In the genomic region with DNA sequence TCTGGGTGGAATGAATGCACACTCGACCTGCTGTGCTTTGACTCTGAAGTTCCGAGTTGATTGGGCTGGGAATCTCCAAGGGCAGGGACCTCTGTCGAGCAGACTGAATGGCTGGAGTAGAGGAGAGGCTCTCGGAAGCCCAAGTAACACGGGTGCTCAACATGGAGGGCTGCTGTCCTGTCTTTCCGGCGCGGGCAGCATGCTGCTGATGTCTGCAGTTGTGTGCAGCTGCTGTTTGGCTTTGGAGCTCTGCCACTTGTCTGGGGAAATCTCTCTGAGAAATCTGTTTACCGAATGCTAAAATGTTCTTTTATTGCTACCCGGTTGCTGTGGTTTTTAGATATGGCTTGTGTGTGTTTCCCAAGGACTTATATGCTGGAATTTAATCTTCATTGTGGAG, we compare ENCODE assay signal across 22 mouse cellular contexts. TPM values are rescaled to one million over a fixed set of nuclear protein-coding genes. Genes with fewer than 3 reads are reported as not detected.
DNase-seq lines count a peak whose midpoint lies in the region; TF ChIP-seq lines count a peak whose summit lies in the region.
"Had no signal": no experiment of that assay in that cellular context is flagged by ENCODE, and none has a peak within 500 bp of the region (broad histone marks: within the 10 kb centered on the region; RNA-seq: fewer than 3 reads in every experiment).

No protein-coding gene starts in this region.

- TF ChIP-seq CTCF in gastrocnemius, adult 2 months (IDR thresholded peaks at IDR 0.05) = no peak
- no peak for TF ChIP-seq CTCF in lung, adult 2 months (IDR thresholded peaks at IDR 0.05; ENCODE audit: insufficient read depth, low read length)

- WGBS in lung, adult 2 months = 69% methylated on average over 10 of the region's 10 CpGs

- no peak overlapping the region for H3K4me3 ChIP-seq in gastrocnemius, adult 2 months
- H3K4me3 ChIP-seq in lung, adult 2 months (replicated peaks; ENCODE audit: extremely low read depth, low read depth, low read length) = no peak overlapping the region
- H3K4me3 ChIP-seq: forebrain, embryonic 10.5 days; heart, embryonic 15.5 days; limb, embryonic 13.5 days; liver, embryonic 12.5 days; midbrain, embryonic 12.5 days; stomach, embryonic 15.5 days had no signal

- H3K4me1 ChIP-seq in lung, adult 2 months (ENCODE audit: control insufficient read depth, insufficient read depth, low read length) = no peaks in the 10 kb centered on the region
- H3K4me1 ChIP-seq: limb, embryonic 13.5 days; midbrain, embryonic 12.5 days; stomach, embryonic 15.5 days had no signal

- no peak overlapping the region for H3K27ac ChIP-seq in gastrocnemius, adult 2 months
- H3K27ac ChIP-seq: forebrain, embryonic 10.5 days; heart, embryonic 15.5 days; hindbrain, embryonic 14.5 days; limb, embryonic 13.5 days; liver, embryonic 12.5 days; midbrain, embryonic 12.5 days; stomach, embryonic 15.5 days had no signal

- intact Hi-C loops in gastrocnemius, postnatal 14 days (cut with DNase I; ENCODE audit: low total_unique reads) = no loop called here
- intact Hi-C loops in gastrocnemius, adult 2 months (cut with DNase I) = no loop called here

- no peak for TF ChIP-seq POLR2A in lung, adult 2 months (IDR thresholded peaks at IDR 0.05; ENCODE audit: borderline replicate concordance, extremely low read depth, low read depth, low read length)

- peak; percentile 10 for DNase-seq in gastrocnemius, postnatal 14 days
- DNase-seq in gastrocnemius, adult 2 months = no peak
- peak; percentile 56 for DNase-seq in lung, postnatal 10 days
- no peak for DNase-seq in lung, adult 2 months
- DNase-seq in R1 (ENCODE audit: low read depth, low spot score) (peak; percentile 36), ZHBTc4 (ENCODE audit: low read depth, low spot score) (peak; percentile 30)
- DNase-seq in cerebellum, postnatal 14 days = no peak
- DNase-seq: adrenal gland, postnatal 14 days; cerebellum, adult 9-10 months; heart, postnatal 36 days; kidney, adult 9 months; kidney, postnatal 25 days; layer of hippocampus, postnatal 36 days; lung, embryonic 14.5 days; thymus, postnatal 25 days had no signal

RNA-seq across cellular contexts. Expression of gene Mtus2, which starts 33.7 kb away (rescaled TPM):
- under 1 TPM; 0.35 to 0.73 TPM for total RNA-seq in gastrocnemius, postnatal 14 days (2021)
- under 1 TPM; 0.08 to 0.15 TPM for total RNA-seq in gastrocnemius, adult 2 months (2021)
- 4.7 and 6.1 TPM in 2 replicates for polyA plus RNA-seq in lung, adult 2 months (2012; rRNA removed)

Comparison
In these comparisons a context has a peak if more than half of its experiments do, and no peak if none do; other contexts are left out.
1. DNase-seq: peak in gastrocnemius, postnatal 14 days (single experiment), lung, postnatal 10 days (single experiment), R1 (single experiment) and ZHBTc4 (single experiment); none in gastrocnemius, adult 2 months (single experiment), lung, adult 2 months (single experiment) and cerebellum, postnatal 14 days (0 of 2).